Mouse (Mus musculus) embryonic facial prominence, embryonic 12.5 days (tissue): ENCODE measurements at regions not wholly inside any gene's neighbourhood (a gene's known extent, or its start where the extent isn't known, plus 50 kb on each side); places are given as distances from the start of the nearest gene placed in this dataset.

Source experiments
- ATAC-seq: fragments of 200-750 bp; cut with Nextera tagmentation; 2 replicates; pipeline ENCODE4 v1.8.0; 2017; ENCODE audit not compliant: insufficient number of reproducible peaks, insufficient read depth, low FRiP score, low TSS enrichment
- H3K27ac ChIP-seq: fragments of 300-500 bp; sonication (generic); 2 replicates; pipeline ENCODE4 v1.5.1; 2016; ENCODE audit warnings: mild to moderate bottlenecking
- H3K27me3 ChIP-seq: fragments of 300-500 bp; sonication (generic); 2 replicates; pipeline ENCODE4 v1.6.1; 2016; ENCODE audit warnings: mild to moderate bottlenecking, moderate library complexity
- H3K36me3 ChIP-seq: fragments of 300-500 bp; sonication (generic); 2 replicates; pipeline ENCODE4 v1.6.1; 2016; ENCODE audit warnings: mild to moderate bottlenecking
- H3K4me1 ChIP-seq: fragments of 300-500 bp; sonication (generic); 2 replicates; pipeline ENCODE4 v1.6.1; 2016
- H3K4me2 ChIP-seq: fragments of 300-500 bp; sonication (generic); replicated peaks from 2 replicates; pipeline ENCODE4 v1.6.1; 2016; ENCODE audit warnings: mild to moderate bottlenecking, moderate library complexity
- H3K4me3 ChIP-seq: fragments of 300-500 bp; sonication (generic); 2 replicates; pipeline ENCODE4 v1.5.1; 2016; ENCODE audit warnings: mild to moderate bottlenecking
- H3K9ac ChIP-seq: fragments of 300-500 bp; sonication (generic); 2 replicates; pipeline ENCODE4 v1.6.1; 2016; ENCODE audit warnings: mild to moderate bottlenecking, moderate library complexity
- H3K9me3 ChIP-seq: fragments of 300-500 bp; sonication (generic); 2 replicates; pipeline ENCODE4 v1.6.1; 2016; ENCODE audit warnings: mild to moderate bottlenecking, moderate library complexity
- WGBS: fragments of 180-500 bp; shearing (Covaris S2); methylation state at CpG from one replicate; pipeline ENCODE4 v1.1.7; 2016; 5-methylcytosine and 5-hydroxymethylcytosine counted together

DNA sequence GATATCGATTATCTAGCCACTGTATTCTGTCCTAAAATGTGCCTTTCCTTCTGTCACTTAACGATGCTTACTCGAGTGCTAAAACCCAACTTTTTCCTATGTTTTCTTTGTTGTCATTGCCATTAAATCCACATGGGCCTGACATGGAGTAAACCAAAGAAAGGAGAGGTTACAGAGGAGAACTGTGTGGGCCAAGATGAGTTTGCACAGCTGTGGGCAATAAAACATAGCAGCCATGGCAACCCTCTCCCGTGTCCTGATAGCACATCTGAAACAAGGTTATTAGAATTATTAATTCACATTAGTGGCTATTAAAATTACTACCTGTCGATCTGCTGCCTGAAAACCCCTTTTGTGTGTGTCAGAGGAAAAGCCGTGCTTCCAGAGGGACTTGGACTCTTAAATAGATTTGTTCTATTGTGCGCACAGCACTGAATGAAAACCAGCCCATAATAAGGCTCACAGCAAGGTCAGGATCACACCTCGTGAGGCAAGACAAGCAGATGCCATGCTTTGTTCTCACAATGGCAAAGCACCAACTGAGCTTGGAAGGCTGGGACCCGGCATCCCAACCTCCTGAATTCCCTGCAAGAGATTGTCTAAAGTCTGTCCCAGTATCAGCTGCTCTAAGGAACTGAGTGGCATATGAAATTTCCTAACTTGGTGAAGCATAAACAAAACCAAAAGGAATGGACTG is 95.0 kb upstream of the Nrp1 start:
- Histone ChIP-seq H3K27ac (no peak overlapping the region), H3K4me3 (no peak overlapping the region), H3K27me3 (no peaks in the 10 kb centered on the region), H3K36me3 (no peaks in the 10 kb centered on the region), H3K9ac (no peak overlapping the region), H3K4me2 (no peak overlapping the region), H3K4me1 (peaks cover 17% of the 10 kb centered on the region), H3K9me3 (no peaks in the 10 kb centered on the region)
- 41% methylated on average over 9 of the region's 9 CpGs for WGBS
- ATAC-seq, result no peak

DNA sequence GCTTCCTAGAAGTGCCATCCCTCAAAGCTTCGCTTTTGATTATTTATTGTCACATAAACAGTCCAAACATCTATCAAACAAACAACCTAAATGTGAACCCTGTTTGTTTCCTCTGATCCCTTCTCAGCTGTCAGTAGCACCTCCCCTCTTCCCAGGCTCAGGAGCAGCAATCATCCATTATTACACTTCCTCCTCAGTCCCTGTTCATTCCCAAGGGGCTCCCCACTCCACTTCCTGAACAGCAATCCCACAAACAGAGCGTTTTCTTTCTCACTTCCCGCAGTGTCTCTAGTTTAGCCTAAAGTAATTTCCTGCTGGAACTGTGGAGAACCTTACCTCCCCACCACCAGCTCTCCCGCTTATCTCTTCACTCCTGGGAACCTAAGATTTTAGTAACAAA is 91.1 kb upstream of the Nrp1 start:
- no peak overlapping the region; the same call in 1 of the 2 replicates for H3K27ac ChIP-seq
- no peaks in the 10 kb centered on the region for H3K9me3 ChIP-seq
- no peak overlapping the region for H3K4me2 ChIP-seq
- H3K4me1 ChIP-seq, result peaks cover 17% of the 10 kb centered on the region
- H3K9ac ChIP-seq, result no peak overlapping the region
- 29% methylated on average over 4 of the region's 4 CpGs for WGBS
- H3K4me3 ChIP-seq, result no peak overlapping the region
- no peaks in the 10 kb centered on the region for H3K27me3 ChIP-seq
- ATAC-seq, result no peak
- no peaks in the 10 kb centered on the region for H3K36me3 ChIP-seq

DNA sequence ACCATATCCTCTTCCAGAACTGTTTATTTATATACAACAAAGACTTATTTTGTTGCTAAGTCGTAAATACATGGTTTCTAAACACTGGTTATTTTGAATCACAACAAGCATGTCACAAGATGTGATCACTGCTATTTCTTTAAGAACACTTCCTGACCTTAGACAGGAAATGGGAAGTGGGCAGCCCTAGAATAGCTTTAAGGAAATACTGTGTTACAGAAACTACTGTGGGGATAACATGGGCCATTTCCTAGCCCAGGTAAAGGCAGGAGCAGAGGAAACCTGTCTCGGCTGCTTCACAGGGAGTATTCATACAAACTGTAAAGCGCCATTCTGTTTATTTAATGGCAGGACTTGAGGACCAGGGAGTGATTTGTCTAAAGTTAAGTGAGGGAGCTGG is 90.4 kb upstream of the Nrp1 start:
- no peaks in the 10 kb centered on the region for H3K9me3 ChIP-seq
- no peak overlapping the region for H3K27ac ChIP-seq
- peaks cover 22% of the 10 kb centered on the region for H3K4me1 ChIP-seq
- no peak overlapping the region for H3K4me2 ChIP-seq
- no peaks in the 10 kb centered on the region for H3K27me3 ChIP-seq
- H3K9ac ChIP-seq, result no peak overlapping the region
- no peaks in the 10 kb centered on the region for H3K36me3 ChIP-seq
- no peak for ATAC-seq
- H3K4me3 ChIP-seq, result no peak overlapping the region
- WGBS, result 71% methylated on average over 3 of the region's 3 CpGs

DNA sequence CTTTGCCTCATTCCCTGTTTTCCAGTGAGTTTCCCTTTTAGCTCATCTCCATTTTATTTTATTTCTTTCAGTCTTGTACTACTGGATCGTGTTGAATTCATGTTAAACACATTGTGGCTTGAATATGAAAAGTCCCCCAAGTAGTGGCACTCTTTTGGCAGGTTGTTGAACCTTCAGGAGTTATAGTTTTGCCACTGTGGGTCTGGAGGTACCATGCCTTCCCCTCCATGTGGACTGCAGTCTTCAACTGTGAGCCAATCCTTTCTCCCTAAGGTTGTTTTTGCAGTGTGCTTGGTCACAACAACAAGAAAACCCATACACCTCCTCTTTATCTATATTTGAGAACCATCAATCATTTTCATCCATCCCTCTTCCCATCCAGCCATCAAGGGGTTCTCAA is 88.9 kb upstream of the Nrp1 start:
- Histone ChIP-seq H3K27me3 (no peaks in the 10 kb centered on the region), H3K4me2 (no peak overlapping the region), H3K36me3 (no peaks in the 10 kb centered on the region), H3K4me3 (no peak overlapping the region), H3K4me1 (peaks cover 15% of the 10 kb centered on the region), H3K9ac (no peak overlapping the region), H3K27ac (no peak overlapping the region), H3K9me3 (no peaks in the 10 kb centered on the region)
- no peak for ATAC-seq
- 82% methylated on average over 1 of the region's 1 CpGs for WGBS

DNA sequence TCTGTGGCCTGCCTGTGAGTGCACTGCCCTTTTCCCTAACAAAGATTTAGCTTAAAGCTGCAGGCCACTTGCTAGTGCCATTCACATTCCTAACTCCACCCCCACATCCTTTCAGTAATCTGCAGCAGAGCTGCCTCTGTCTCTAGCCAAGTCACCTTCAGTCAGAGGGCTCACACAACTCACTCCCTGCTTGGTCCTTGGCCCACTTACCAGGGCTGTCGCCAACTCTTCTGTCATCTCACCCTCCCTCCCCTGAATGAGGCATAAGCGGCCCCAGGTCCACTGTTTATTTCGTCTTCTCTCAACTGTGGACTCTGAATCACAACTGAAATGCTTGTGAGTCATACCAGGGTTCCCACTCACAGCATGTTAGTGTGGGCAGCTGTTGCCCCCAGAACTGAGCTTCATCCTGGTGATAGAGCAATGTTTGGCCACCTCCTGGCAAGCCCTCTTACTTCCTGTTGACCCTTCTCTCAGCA is 85.5 kb upstream of the Nrp1 start:
- Histone ChIP-seq H3K9me3 (no peaks in the 10 kb centered on the region), H3K36me3 (no peaks in the 10 kb centered on the region), H3K4me1 (peaks cover 6% of the 10 kb centered on the region; the same call in 1 of the 2 replicates), H3K4me3 (no peak overlapping the region), H3K9ac (no peak overlapping the region), H3K27ac (no peak overlapping the region), H3K4me2 (no peak overlapping the region), H3K27me3 (no peaks in the 10 kb centered on the region)
- no peak for ATAC-seq
- WGBS, result 36% methylated on average over 3 of the region's 3 CpGs

DNA sequence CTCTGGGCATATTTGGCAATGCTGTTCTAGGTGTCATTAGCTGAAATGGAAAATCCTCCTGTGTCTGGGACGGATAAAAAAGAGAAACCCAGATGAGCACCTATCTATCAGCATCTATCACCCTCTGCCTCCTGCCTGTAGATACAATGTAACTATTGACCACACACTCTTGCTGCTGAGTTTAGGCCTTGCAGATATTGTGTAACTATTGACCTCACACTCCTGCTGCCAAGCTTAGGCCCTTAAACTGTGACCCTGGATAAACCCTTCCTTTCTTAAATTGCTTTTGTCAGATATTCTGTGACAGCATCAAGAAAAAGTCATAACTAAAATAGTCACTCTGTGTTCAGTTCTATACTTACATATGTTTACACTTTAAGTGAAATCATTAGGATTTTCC is 81.9 kb upstream of the Nrp1 start:
- 84% methylated on average over 1 of the region's 1 CpGs for WGBS
- Histone ChIP-seq H3K27ac (no peak overlapping the region), H3K4me3 (no peak overlapping the region), H3K9ac (no peak overlapping the region), H3K9me3 (no peaks in the 10 kb centered on the region), H3K4me2 (no peak overlapping the region), H3K27me3 (no peaks in the 10 kb centered on the region), H3K36me3 (no peaks in the 10 kb centered on the region), H3K4me1 (peaks cover 6% of the 10 kb centered on the region; the same call in 1 of the 2 replicates)
- no peak for ATAC-seq

DNA sequence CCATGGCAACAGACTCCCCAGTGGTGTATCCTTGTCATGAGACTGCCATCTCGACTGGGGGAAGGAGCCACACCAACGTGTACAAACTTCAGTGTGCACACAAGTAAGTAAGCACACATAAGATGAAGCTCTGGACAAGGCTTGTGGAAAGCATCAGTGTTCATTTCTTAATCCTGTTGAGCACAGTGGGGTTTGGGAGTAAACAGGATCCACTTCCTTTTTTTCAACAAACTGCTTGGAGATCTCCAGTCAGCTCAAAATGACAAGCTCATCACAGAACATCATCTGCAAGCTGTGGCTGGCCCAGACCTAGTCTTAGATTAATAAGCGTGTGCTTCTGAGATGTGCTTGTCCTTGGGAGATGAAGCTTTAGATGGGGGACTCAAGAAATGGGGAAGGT is 75.6 kb upstream of the Nrp1 start:
- H3K27me3 ChIP-seq, result no peaks in the 10 kb centered on the region
- no peak overlapping the region for H3K4me3 ChIP-seq
- H3K9ac ChIP-seq, result no peak overlapping the region
- no peaks in the 10 kb centered on the region for H3K36me3 ChIP-seq
- no peak overlapping the region for H3K4me2 ChIP-seq
- H3K4me1 ChIP-seq, result no peaks in the 10 kb centered on the region
- no peak overlapping the region for H3K27ac ChIP-seq
- WGBS, result 75% methylated on average over 3 of the region's 3 CpGs
- no peak for ATAC-seq
- H3K9me3 ChIP-seq, result no peaks in the 10 kb centered on the region

DNA sequence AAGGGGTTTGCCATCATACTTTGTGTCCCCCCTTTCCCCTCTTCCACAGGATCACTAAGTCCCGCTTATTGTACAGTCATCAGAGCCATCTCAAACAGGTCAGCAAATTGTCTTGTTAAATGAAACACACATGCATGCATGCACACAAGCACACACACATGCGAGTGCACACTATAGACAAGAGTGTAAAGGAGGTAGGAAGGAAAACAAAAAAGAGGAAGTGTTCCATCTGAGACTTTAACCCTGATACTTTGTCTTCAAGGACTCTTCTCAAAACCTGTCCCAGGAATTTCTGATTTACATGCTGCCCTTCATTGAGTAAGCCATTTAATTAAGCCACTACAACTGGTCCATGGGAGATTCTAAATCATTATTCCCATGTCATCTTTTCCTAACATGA is 75.0 kb upstream of the Nrp1 start:
- ATAC-seq, result no peak
- 86% methylated on average over 2 of the region's 2 CpGs for WGBS
- no peak overlapping the region for H3K4me2 ChIP-seq

DNA sequence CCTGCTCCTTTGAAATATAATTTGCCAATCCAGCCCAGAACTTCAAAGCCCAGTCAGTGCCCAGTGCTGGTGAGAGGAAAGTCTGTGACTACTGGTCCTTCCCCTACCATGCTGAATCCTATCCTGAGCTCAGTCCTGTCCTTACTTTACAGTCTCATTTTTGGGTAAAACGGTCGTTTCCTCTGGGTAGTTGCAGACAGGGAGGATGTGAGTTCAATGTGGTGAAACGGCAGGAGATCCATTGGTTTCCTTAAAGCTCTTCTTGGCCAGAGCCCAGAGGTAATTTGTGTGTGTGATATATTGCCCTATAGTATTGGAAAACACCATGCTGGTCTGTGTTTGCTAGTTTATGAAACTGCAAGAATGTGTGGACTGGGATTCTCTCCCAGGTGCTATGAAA is 73.6 kb upstream of the Nrp1 start:
- Histone ChIP-seq H3K9ac (no peak overlapping the region), H3K4me2 (no peak overlapping the region), H3K27ac (no peak overlapping the region), H3K4me3 (no peak overlapping the region), H3K36me3 (no peaks in the 10 kb centered on the region), H3K27me3 (no peaks in the 10 kb centered on the region), H3K9me3 (no peaks in the 10 kb centered on the region), H3K4me1 (no peaks in the 10 kb centered on the region)
- WGBS, result 74% methylated on average over 3 of the region's 3 CpGs
- ATAC-seq, result no peak

More for the DNA sequence above, 75.0 kb upstream of the Nrp1 start:
- Histone ChIP-seq H3K4me3 (no peak overlapping the region), H3K36me3 (no peaks in the 10 kb centered on the region), H3K27me3 (no peaks in the 10 kb centered on the region), H3K4me1 (no peaks in the 10 kb centered on the region), H3K9me3 (no peaks in the 10 kb centered on the region), H3K27ac (no peak overlapping the region), H3K9ac (no peak overlapping the region)

DNA sequence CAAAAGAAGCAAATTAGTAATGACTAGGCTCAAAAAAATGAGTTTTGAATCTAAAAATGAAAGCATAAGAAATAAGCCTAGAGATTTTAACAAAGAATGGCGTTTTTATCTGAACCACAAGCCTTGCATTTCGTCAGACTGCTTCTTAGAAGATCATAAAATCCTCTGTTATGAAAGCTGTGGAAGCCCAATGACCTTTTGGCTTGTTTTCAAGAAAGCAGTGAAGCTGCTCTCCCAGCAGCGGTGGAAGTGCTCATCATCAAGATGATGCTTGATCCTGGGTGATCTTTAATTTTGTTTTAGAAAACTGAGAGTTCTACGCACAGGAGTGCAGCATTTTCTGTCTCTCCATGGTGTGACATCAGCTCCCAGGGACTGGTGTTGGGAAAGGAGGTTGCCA is 68.3 kb upstream of the Nrp1 start:
- H3K27ac ChIP-seq, result no peak overlapping the region
- no peaks in the 10 kb centered on the region for H3K36me3 ChIP-seq
- H3K27me3 ChIP-seq, result no peaks in the 10 kb centered on the region
- H3K9me3 ChIP-seq, result no peaks in the 10 kb centered on the region
- no peak overlapping the region for H3K4me2 ChIP-seq
- no peak for ATAC-seq
- WGBS, result 79% methylated on average over 4 of the region's 4 CpGs
- H3K9ac ChIP-seq, result no peak overlapping the region
- H3K4me1 ChIP-seq, result no peaks in the 10 kb centered on the region
- H3K4me3 ChIP-seq, result no peak overlapping the region

DNA sequence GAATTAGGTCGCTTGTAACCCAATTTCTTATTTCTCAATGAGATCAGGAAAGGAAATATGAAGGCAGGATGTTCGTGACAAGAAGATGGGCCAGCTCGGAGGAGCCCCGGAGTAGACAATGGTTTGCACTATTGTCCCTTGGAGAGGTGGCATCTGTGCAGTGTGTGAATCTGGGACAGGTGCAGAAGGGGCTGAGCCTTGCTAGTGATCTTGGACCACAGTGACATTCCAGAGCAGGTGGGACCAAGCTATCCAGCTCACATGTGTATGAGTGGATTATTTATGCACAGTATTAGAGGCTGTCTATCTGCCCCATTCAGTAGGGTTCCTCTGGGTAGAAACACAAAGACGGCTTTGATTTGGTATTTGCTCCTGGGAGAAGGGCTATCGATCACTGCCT is 66.0 kb upstream of the Nrp1 start:
- WGBS, result 85% methylated on average over 6 of the region's 6 CpGs

DNA sequence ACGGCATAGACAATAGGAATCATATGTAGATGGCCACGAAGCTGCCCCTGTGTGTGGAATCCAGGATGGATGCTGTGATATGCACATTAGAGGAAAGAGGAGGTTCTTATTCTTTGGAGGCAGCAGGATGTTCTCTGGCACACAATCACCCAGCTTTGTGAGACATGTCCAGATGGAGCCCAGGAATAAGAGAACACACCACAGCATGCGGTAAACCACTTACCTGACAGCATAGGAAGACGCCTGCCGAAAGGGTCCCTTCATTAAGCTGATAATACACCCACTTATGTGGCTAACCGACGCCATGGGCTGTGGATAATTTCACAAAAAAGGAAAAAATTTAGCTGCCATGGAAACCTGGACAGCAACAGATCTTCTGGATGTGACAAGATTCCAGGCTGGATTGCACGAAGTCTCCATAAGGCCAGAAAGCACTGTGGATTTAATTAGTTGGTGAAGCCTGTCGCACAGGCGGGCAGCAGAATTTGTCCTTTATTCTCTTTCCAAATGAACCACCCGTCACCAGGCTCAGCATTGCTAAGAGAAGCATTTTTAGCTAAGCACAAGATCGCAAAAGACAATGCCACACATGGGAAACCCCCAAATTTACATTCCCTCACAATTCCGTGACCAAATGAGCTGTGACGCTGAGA is 61.5 kb upstream of the Nrp1 start:
- H3K9me3 ChIP-seq, result no peaks in the 10 kb centered on the region
- no peak for ATAC-seq
- no peaks in the 10 kb centered on the region for H3K27me3 ChIP-seq
- H3K4me2 ChIP-seq, result no peak overlapping the region
- no peak overlapping the region for H3K27ac ChIP-seq
- H3K9ac ChIP-seq, result no peak overlapping the region
- 85% methylated on average over 14 of the region's 14 CpGs for WGBS
- H3K36me3 ChIP-seq, result no peaks in the 10 kb centered on the region
- no peaks in the 10 kb centered on the region for H3K4me1 ChIP-seq
- H3K4me3 ChIP-seq, result no peak overlapping the region

More for the DNA sequence above, 66.0 kb upstream of the Nrp1 start:
- Histone ChIP-seq H3K27me3 (no peaks in the 10 kb centered on the region), H3K4me2 (no peak overlapping the region), H3K4me3 (no peak overlapping the region), H3K9ac (no peak overlapping the region), H3K36me3 (no peaks in the 10 kb centered on the region), H3K4me1 (no peaks in the 10 kb centered on the region), H3K27ac (no peak overlapping the region), H3K9me3 (no peaks in the 10 kb centered on the region)
- ATAC-seq, result no peak
